Mouse (Mus musculus) forebrain, embryonic 10.5 days (tissue): ENCODE measurements around the gene Farp1. TPM values are rescaled to one million over a fixed set of nuclear protein-coding genes. Genes with fewer than 3 reads are reported as not detected.

ENCODE experiments used
- DNase-seq: peaks from one replicate; pipeline ENCODE4 v3.0.0-alpha.2; 2017; ENCODE audit warnings: low spot score; ENCODE audit errors: extremely low spot score
- H3K27ac ChIP-seq: fragments of 300-500 bp; sonication (generic); 2 replicates; pipeline ENCODE4 v1.5.1; 2016; ENCODE audit warnings: mild to moderate bottlenecking
- H3K27me3 ChIP-seq: fragments of 300-500 bp; sonication (generic); 2 replicates; pipeline ENCODE4 v1.6.1; 2016; ENCODE audit warnings: mild to moderate bottlenecking; ENCODE audit not compliant: poor library complexity, severe bottlenecking
- H3K36me3 ChIP-seq: fragments of 300-500 bp; sonication (generic); replicated peaks from 2 replicates; pipeline ENCODE4 v1.6.1; 2016; ENCODE audit warnings: mild to moderate bottlenecking, moderate library complexity
- H3K4me1 ChIP-seq: fragments of 300-500 bp; sonication (generic); 2 replicates; pipeline ENCODE4 v1.6.1; 2016
- H3K4me3 ChIP-seq: fragments of 300-500 bp; sonication (generic); 2 replicates; pipeline ENCODE4 v1.5.1; 2016; ENCODE audit warnings: mild to moderate bottlenecking, moderate library complexity
- H3K9me3 ChIP-seq: fragments of 300-500 bp; sonication (generic); 2 replicates; pipeline ENCODE4 v1.6.1; 2016; ENCODE audit warnings: mild to moderate bottlenecking, moderate library complexity
- WGBS: fragments of 180-500 bp; shearing (Covaris S2); methylation state at CpG from one replicate; pipeline ENCODE4 v1.1.7; 2016; 5-methylcytosine and 5-hydroxymethylcytosine counted together
- polyA plus RNA-seq: library from polyadenylated mRNA; unstranded; fragments of >200 nt; fragmentation: Nextera tagmentation; extraction: Ambion mirVana; gene quantifications from 2 replicates; pipeline ENCODE4 v1.2.1, GENCODE M21; 2016

The Farp1 gene
- polyA plus RNA-seq, 1 experiment from 2014 or later = 22.9 TPM

DNA sequence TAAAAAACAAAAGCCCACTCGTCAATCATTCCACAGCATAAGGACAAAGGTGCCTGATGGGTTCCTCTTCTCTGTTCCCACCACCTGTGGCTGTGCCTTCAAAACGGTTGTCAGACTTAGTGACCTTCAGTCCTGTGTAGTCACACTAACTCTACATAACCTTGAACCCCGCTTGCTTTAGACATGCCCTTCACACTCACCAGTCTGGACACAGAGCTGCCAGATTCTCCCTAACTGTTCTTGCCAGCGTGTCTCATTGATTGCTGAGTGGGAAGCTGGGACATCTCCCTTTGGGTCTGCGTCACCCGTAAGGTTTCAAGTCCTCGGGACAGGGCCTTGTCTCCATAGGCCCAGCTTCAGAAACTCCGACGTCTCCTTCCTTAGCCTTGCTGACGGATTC lies 217.5 kb downstream of the Farp1 start:
- Histone ChIP-seq H3K36me3 (peaks cover 55% of the 10 kb centered on the region), H3K27me3 (no peaks in the 10 kb centered on the region), H3K4me3 (no peak overlapping the region), H3K4me1 (peaks cover 19% of the 10 kb centered on the region), H3K27ac (no peak overlapping the region), H3K9me3 (no peaks in the 10 kb centered on the region)
- no peak for DNase-seq
- WGBS = 93% methylated on average over 10 of the region's 10 CpGs

DNA sequence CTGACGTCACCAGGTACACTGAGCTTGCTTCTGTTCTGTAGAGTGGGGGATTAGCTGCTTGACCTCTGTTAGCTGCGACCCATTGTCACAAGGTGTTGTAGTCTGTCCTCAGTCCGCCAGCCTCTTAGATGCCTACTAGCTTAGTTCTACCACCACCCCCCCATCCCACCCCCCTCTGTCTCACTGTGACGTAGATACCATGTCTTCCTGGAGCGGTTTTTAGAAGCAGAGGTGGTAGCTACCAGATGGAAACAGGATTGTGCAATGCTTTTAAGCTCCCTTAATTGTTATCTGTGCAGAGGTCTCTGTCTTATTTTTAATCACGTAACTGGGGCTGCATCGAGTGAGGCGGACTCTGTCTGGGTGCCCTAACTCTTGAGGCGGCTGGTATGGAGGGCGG lies 219.9 kb downstream of the Farp1 start:
- H3K4me1 ChIP-seq = peaks cover 7% of the 10 kb centered on the region
- H3K4me3 ChIP-seq = no peak overlapping the region
- H3K27me3 ChIP-seq = no peaks in the 10 kb centered on the region
- no peak for DNase-seq
- H3K36me3 ChIP-seq = peaks cover 53% of the 10 kb centered on the region
- WGBS = 90% methylated on average over 10 of the region's 10 CpGs
- H3K27ac ChIP-seq = no peak overlapping the region
- no peaks in the 10 kb centered on the region for H3K9me3 ChIP-seq

DNA sequence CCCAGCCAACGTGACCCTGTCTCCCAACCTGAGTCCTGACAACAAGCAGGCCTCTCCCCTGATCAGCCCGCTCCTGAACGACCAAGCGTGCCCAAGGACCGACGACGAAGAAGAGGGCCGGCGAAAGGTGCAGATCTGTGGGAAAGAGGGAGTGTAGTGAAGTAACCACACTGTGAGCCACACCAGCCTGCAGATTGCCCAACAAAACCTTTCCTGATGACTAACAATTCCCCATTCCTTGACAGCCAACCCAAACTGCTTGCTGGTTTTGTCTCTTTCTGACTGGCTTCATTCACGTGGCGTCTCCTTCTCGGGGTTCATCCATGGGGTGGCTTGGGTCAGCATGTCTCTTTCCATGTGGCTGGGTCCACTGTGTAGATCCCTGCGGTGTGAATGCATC lies 220.5 kb downstream of the Farp1 start:
- 88% methylated on average over 13 of the region's 13 CpGs for WGBS

DNA sequence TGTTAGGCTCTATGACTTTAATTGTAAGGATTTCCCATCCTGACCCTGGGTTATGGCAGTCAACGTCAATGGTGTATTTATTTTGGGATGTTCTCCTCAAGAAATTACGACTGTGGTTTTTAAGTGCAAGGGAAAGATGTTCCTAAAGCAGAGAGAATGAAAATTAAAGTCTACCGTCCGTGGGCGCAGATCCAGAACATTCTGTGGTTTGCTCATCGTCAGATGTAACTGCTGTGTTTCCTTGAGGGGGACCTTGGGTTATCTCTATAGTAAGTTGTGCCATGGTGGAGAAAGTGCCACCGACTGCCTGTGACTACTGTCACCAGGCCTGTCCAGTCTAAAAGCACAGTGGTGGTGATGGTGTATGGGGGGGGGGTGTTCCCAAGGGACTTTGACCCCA lies 221.9 kb downstream of the Farp1 start:
- H3K27ac ChIP-seq = no peak overlapping the region
- H3K4me3 ChIP-seq = no peak overlapping the region
- WGBS = 93% methylated on average over 7 of the region's 7 CpGs
- peaks cover 7% of the 10 kb centered on the region for H3K4me1 ChIP-seq
- no peak for DNase-seq
- H3K27me3 ChIP-seq = no peaks in the 10 kb centered on the region
- no peaks in the 10 kb centered on the region for H3K9me3 ChIP-seq
- H3K36me3 ChIP-seq = peaks cover 52% of the 10 kb centered on the region

More for the DNA sequence above, 220.5 kb downstream of the Farp1 start:
- no peaks in the 10 kb centered on the region for H3K27me3 ChIP-seq
- peaks cover 47% of the 10 kb centered on the region for H3K36me3 ChIP-seq
- no peaks in the 10 kb centered on the region for H3K9me3 ChIP-seq
- no peak overlapping the region for H3K27ac ChIP-seq
- H3K4me1 ChIP-seq = peaks cover 7% of the 10 kb centered on the region
- no peak overlapping the region for H3K4me3 ChIP-seq
- no peak for DNase-seq

DNA sequence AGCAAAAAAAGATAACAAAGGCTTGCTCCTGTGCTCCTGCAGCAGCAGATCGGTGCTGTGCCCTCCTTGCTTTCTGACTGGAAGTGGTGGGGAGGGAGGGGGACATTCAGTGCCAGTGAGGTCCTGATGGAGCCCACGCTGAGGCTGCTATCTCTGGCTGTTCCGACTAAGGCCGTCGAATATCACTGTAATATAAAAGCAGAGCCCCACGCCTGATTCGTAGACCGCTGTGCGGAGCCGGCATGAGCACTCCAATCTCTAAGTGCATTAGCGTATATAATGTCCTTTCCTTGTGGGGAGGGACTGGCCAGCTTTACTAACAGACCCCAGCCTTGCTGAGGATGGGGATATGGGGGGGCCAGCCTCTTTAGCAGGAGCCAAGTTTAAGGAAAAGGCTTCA lies 224.3 kb downstream of the Farp1 start:
- Histone ChIP-seq H3K4me1 (peaks cover 11% of the 10 kb centered on the region), H3K27me3 (no peaks in the 10 kb centered on the region), H3K27ac (peak overlapping the region; percentile 58; the same call in 1 of the 2 replicates), H3K36me3 (peaks cover 58% of the 10 kb centered on the region), H3K9me3 (no peaks in the 10 kb centered on the region), H3K4me3 (no peak overlapping the region)
- no peak for DNase-seq
- 79% methylated on average over 11 of the region's 11 CpGs for WGBS

DNA sequence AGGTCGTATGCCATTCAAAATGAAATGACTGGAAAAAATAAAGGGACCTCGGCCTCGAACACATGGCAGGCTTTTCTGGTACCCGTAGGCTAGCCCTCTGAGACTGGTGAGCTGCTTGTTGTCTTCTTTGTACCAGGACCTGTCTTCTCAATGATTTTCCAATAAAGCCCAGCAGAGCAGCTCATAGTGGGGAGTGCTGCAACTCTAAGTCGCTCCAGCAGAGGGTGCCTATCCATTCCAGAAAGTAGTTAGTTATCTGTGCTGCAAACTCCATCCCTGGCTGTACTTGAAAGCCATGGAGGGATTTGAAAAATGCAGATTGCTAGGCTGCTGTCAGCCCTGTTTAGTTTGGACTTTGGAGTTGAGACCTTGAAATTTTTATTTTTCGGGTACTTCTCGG lies 224.8 kb downstream of the Farp1 start:
- 53% methylated on average over 7 of the region's 7 CpGs for WGBS
- Histone ChIP-seq H3K9me3 (no peaks in the 10 kb centered on the region), H3K27me3 (no peaks in the 10 kb centered on the region), H3K27ac (no peak overlapping the region; the same call in 1 of the 2 replicates), H3K36me3 (peaks cover 59% of the 10 kb centered on the region), H3K4me3 (no peak overlapping the region), H3K4me1 (peaks cover 14% of the 10 kb centered on the region)
- peak; percentile 48 for DNase-seq

DNA sequence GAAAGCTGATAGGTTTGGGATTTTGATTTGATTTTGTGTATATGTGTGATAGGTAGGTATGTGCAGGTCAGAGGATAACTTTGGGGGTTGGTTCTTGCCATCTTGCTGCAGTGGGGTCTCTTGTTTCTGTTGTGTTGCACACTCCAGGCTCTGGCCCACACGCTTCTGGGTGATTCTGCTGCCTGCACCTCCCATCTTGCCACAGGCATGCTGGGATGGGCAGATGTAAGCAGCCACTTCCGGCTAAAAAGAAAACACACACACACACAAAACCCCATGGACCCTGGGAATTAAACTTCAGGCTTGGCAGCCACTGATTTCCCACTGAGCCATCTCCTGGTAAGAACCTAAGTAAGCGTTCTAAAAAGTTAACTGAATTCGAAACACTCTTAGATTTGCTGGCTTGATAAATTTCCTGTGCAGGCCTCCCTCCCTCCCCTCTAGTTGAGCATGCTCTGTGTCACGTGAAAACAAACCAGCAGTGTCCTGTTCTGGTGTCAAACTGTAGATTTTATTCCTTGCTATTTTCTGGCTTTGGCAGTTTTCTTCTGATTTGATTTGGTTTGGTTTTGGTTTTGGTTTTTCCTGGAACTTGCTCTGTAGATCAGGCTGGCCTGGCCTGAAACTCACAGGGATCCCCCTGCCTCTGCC lies 226.4 kb downstream of the Farp1 start:
- 91% methylated on average over 5 of the region's 5 CpGs for WGBS
- Histone ChIP-seq H3K4me3 (no peak overlapping the region), H3K27me3 (no peaks in the 10 kb centered on the region), H3K27ac (no peak overlapping the region), H3K4me1 (peaks cover 14% of the 10 kb centered on the region), H3K36me3 (peaks cover 60% of the 10 kb centered on the region), H3K9me3 (no peaks in the 10 kb centered on the region)
- no peak for DNase-seq

DNA sequence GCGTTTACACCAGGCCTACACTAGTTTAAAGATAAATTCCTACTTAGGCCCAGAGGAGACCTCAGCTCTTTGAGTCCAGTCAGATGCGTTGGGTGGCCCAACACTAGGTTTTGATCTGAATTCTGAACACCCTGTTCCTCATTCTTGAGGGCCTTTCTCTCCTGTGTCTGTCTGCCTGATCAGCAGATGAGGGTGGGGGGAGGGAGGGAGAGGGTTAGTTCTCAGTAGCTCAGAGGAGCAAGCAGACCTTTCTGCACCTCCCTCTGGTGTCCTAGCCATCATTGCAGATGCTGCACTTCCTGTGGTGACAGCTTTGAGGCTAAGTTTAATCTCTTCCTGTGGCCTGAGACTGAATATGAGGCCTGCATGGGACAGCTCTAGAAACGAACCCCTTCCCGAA lies 227.6 kb downstream of the Farp1 start:
- H3K36me3 ChIP-seq = peaks cover 59% of the 10 kb centered on the region
- H3K27ac ChIP-seq = no peak overlapping the region

DNA sequence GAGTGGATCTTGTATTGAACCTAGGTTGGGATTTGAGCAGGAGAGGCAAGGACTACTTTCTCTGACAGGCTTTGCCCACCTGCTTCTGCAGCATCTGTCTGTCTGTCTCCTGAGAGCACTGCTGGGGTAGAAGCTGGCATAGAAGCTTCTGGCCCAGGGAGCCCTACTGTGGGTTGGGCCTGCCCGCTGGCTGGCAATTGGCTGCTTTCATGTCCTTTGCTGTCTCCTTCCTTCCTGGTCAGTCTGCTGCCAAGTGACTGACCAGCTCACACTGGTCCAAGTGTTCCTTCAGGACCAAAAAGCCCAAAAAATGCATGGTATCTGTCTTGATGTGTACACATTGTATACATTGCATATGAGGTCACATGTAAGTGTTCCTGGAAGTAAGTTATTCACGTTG lies 228.9 kb downstream of the Farp1 start:
- no peak overlapping the region for H3K4me3 ChIP-seq
- WGBS = 86% methylated on average over 2 of the region's 2 CpGs
- H3K4me1 ChIP-seq = peaks cover 14% of the 10 kb centered on the region
- H3K27ac ChIP-seq = no peak overlapping the region
- no peak for DNase-seq
- H3K27me3 ChIP-seq = no peaks in the 10 kb centered on the region
- no peaks in the 10 kb centered on the region for H3K9me3 ChIP-seq
- peaks cover 64% of the 10 kb centered on the region for H3K36me3 ChIP-seq

More for the DNA sequence above, 227.6 kb downstream of the Farp1 start:
- no peaks in the 10 kb centered on the region for H3K9me3 ChIP-seq
- H3K27me3 ChIP-seq = no peaks in the 10 kb centered on the region
- no peak overlapping the region for H3K4me3 ChIP-seq
- 74% methylated on average over 4 of the region's 4 CpGs for WGBS
- H3K4me1 ChIP-seq = peaks cover 14% of the 10 kb centered on the region
- DNase-seq = no peak

DNA sequence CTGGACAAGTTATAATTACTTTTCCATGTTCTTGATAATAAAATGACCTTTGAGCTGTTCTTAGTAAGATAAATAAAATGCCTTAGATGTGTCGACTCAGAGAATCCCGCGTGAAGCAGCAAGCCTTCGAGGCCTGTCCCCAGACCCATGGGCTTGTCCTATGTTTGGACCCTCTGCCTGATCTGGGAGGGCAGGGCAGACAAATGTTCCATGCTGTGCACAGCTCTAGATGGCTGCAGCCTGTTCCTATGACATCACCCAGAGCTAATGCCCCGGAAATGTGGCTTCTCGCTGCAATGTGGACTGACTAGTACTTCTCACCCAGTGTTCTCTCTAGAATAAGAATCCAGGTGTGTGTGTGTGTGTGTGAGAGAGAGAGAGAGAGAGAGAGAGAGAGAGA lies 229.5 kb downstream of the Farp1 start:
- Histone ChIP-seq H3K4me3 (no peak overlapping the region), H3K36me3 (peaks cover 65% of the 10 kb centered on the region), H3K4me1 (peaks cover 10% of the 10 kb centered on the region), H3K27me3 (no peaks in the 10 kb centered on the region), H3K9me3 (no peaks in the 10 kb centered on the region), H3K27ac (0 out of 2 replicates have a peak overlapping the region, but pooled peaks have one; percentile 5)
- 96% methylated on average over 6 of the region's 6 CpGs for WGBS
- no peak for DNase-seq

DNA sequence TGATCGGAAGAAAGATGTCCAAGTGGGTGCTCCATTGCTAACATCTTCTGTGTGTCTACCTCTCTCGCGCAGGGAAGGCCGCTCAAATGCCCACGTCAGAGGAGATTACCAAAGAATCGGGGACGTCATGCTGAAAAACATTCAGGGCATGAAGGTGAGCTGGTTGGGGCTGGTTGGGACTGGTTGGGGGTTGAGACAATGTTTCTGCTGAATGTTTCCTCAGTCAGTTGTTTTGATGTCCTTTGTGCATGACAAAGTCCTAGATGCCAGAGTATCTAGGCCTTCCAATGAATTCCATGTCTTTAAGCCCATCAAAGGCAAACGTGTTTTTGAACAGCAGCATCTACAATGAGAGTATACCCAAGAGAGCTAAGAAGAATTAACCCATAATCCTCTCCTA lies 232.8 kb downstream of the Farp1 start:
- Histone ChIP-seq H3K36me3 (peaks cover 79% of the 10 kb centered on the region), H3K4me3 (no peak overlapping the region), H3K27ac (no peak overlapping the region), H3K9me3 (no peaks in the 10 kb centered on the region), H3K4me1 (peaks cover 4% of the 10 kb centered on the region; the same call in 1 of the 2 replicates), H3K27me3 (no peaks in the 10 kb centered on the region)
- DNase-seq = no peak
- WGBS = 87% methylated on average over 8 of the region's 8 CpGs

DNA sequence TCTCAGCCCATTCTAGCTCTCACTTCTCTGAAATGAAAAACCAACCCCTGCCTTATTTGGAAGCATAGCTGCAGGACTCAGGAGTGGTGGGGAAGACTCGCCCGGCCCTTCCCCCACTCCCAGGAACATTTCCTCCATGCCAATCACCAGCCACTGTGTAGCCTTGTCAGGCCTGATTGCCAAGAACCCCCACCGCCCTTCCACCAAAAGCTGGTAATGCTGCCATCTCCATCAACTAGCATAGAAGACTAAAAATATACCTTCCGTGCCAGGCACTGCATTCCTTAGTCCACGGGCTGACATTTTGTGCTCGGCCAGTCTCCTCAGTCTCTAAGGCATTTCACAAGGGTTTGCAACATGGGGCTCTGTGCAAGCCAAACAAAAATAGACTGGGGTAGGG lies 235.5 kb downstream of the Farp1 start:
- Histone ChIP-seq H3K4me1 (no peaks in the 10 kb centered on the region), H3K36me3 (peaks cover 87% of the 10 kb centered on the region), H3K4me3 (no peak overlapping the region), H3K27me3 (no peaks in the 10 kb centered on the region), H3K9me3 (no peaks in the 10 kb centered on the region), H3K27ac (no peak overlapping the region)
- no peak for DNase-seq
- 91% methylated on average over 6 of the region's 6 CpGs for WGBS

DNA sequence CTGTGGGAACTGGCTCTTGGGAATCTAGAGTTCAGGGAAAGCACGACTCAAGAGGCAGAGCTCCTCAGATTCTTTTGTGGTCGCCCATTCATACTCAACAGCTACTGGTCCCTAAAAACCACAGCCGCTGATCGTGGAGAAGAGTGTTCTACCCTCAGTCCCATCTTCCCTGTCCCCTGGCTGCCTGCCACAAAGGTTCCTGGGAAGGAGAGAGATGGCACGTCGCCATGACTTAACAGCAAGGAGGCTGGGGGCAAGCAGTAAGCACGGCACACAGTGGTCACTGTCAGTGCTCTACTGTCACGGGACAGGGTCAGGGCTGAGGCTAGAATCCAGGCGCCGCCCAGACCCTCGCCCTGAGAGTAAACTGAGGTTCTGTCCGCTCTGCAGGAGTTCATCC lies 240.0 kb downstream of the Farp1 start:
- no peaks in the 10 kb centered on the region for H3K4me1 ChIP-seq
- H3K36me3 ChIP-seq = peaks cover 98% of the 10 kb centered on the region
- no peak overlapping the region for H3K4me3 ChIP-seq
- no peak overlapping the region for H3K27ac ChIP-seq
- no peak for DNase-seq
- H3K9me3 ChIP-seq = no peaks in the 10 kb centered on the region
- no peaks in the 10 kb centered on the region for H3K27me3 ChIP-seq
- 93% methylated on average over 12 of the region's 12 CpGs for WGBS

DNA sequence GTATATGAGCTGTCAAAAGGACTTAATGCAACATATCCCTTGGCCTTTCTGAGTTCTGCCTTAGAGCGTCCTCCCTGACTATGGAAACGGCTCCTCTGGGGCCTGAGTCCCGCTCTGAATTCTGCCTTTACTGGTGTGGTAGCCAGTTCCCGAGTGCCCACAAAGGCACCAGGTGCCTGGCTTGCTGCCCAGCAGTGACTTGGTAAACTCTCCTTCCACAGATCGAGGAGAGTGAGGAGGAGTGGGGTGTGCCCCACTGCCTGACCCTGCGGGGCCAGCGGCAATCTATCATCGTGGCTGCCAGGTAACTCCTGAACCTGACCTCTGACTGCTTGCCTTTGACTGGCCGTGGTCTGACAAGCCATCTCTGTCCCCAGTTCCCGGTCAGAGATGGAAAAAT lies 241.0 kb downstream of the Farp1 start:
- DNase-seq = no peak
- Histone ChIP-seq H3K4me1 (no peaks in the 10 kb centered on the region), H3K27me3 (no peaks in the 10 kb centered on the region), H3K4me3 (no peak overlapping the region), H3K9me3 (no peaks in the 10 kb centered on the region), H3K27ac (no peak overlapping the region), H3K36me3 (peaks cover 98% of the 10 kb centered on the region)
- 91% methylated on average over 10 of the region's 10 CpGs for WGBS
